ENCODE assay signal across 11 mouse cellular contexts in genomic region chr19:41474943-41475342, GRCm38 (mm10). TPM values are rescaled to one million over a fixed set of nuclear protein-coding genes. Genes with fewer than 3 reads are reported as not detected.
DNase-seq lines count a peak whose midpoint lies in the region; ATAC-seq lines count a peak whose summit lies in the region.
"Had no signal": no experiment of that assay in that cellular context is flagged by ENCODE, and none has a peak within 500 bp of the region (broad histone marks: within the 10 kb centered on the region; RNA-seq: fewer than 3 reads in every experiment).

No protein-coding gene starts in this region.

- no peak overlapping the region for H3K4me3 ChIP-seq in embryonic facial prominence, embryonic 11.5 days (ENCODE audit: low read depth, low read length)
- no peak overlapping the region for H3K4me3 ChIP-seq in embryonic facial prominence, embryonic 10.5 days
- no peak overlapping the region for H3K4me3 ChIP-seq in kidney, embryonic 16.5 days (ENCODE audit: low read length)
- H3K4me3 ChIP-seq: erythroblast, embryonic 14.5 days; heart, adult 2 months; neural tube, embryonic 15.5 days had no signal

- no peaks in the 10 kb centered on the region for H3K9me3 ChIP-seq in embryonic facial prominence, embryonic 11.5 days (replicated peaks; ENCODE audit: control insufficient read depth, low read length)
- no peaks in the 10 kb centered on the region for H3K9me3 ChIP-seq in embryonic facial prominence, embryonic 10.5 days
- no peaks in the 10 kb centered on the region for H3K9me3 ChIP-seq in kidney, embryonic 16.5 days (ENCODE audit: low read length)
- H3K9me3 ChIP-seq: neural tube, embryonic 15.5 days had no signal

- no peak overlapping the region for H3K9ac ChIP-seq in embryonic facial prominence, embryonic 11.5 days (replicated peaks; ENCODE audit: low read length)
- H3K9ac ChIP-seq in kidney, embryonic 16.5 days (replicated peaks; ENCODE audit: low read length): no peak overlapping the region
- H3K9ac ChIP-seq: neural tube, embryonic 15.5 days had no signal

- H3K4me1 ChIP-seq in embryonic facial prominence, embryonic 11.5 days (ENCODE audit: control insufficient read depth, insufficient read depth, low read length): no peaks in the 10 kb centered on the region
- peaks cover 18% of the 10 kb centered on the region for H3K4me1 ChIP-seq in embryonic facial prominence, embryonic 10.5 days
- peaks cover 4% of the 10 kb centered on the region; the same call in 1 of the 2 replicates for H3K4me1 ChIP-seq in kidney, embryonic 16.5 days (ENCODE audit: insufficient read depth, low read length)
- H3K4me1 ChIP-seq: neural tube, embryonic 15.5 days had no signal

- no peaks in the 10 kb centered on the region for H3K27me3 ChIP-seq in embryonic facial prominence, embryonic 11.5 days (ENCODE audit: control insufficient read depth, insufficient read depth, low read length)
- no peaks in the 10 kb centered on the region for H3K27me3 ChIP-seq in embryonic facial prominence, embryonic 10.5 days (replicated peaks; ENCODE audit: low read depth, poor library complexity, severe bottlenecking)
- H3K27me3 ChIP-seq in kidney, embryonic 16.5 days (ENCODE audit: insufficient read depth, low read length): no peaks in the 10 kb centered on the region
- H3K27me3 ChIP-seq: neural tube, embryonic 15.5 days had no signal

- no peak overlapping the region for H3K4me2 ChIP-seq in embryonic facial prominence, embryonic 11.5 days (ENCODE audit: low read depth, low read length)
- no peak overlapping the region for H3K4me2 ChIP-seq in kidney, embryonic 16.5 days (replicated peaks; ENCODE audit: low read depth, low read length)
- H3K4me2 ChIP-seq: neural tube, embryonic 15.5 days had no signal

- 46% methylated on average over 2 of the region's 2 CpGs for WGBS in embryonic facial prominence, embryonic 11.5 days
- WGBS in embryonic facial prominence, embryonic 10.5 days: 59% methylated on average over 2 of the region's 2 CpGs
- WGBS in kidney, embryonic 16.5 days: 56% methylated on average over 2 of the region's 2 CpGs

- ATAC-seq in embryonic facial prominence, embryonic 11.5 days (replicated peaks; ENCODE audit: insufficient number of reproducible peaks, low FRiP score, low TSS enrichment, low read depth): no peak
- peak; percentile 76; the same call in 1 of the 2 replicates for ATAC-seq in kidney, embryonic 16.5 days (ENCODE audit: low FRiP score, low TSS enrichment)
- peak; percentile 94 for ATAC-seq in megakaryocyte progenitor cell, adult 5-6 weeks (replicated peaks; ENCODE audit: poor library complexity)

- peak; percentile 18 for DNase-seq in embryonic facial prominence, embryonic 11.5 days (ENCODE audit: low spot score)
- DNase-seq in embryonic facial prominence, embryonic 10.5 days (ENCODE audit: low spot score): no peak
- DNase-seq in ZHBTc4 (ENCODE audit: low read depth, low spot score): peak; percentile 43
- DNase-seq in left cerebral cortex, adult 18-20 months (ENCODE audit: low spot score in 2 of 2): no peak
- no peak for DNase-seq in frontal cortex, postnatal 14 days (ENCODE audit: low spot score in 2 of 2)
- DNase-seq in cerebellum, adult 8-10 months: no peak
- DNase-seq: heart, adult 2 months had no signal

- no peak overlapping the region for H3K27ac ChIP-seq in embryonic facial prominence, embryonic 11.5 days (replicated peaks; ENCODE audit: low read depth, low read length)
- H3K27ac ChIP-seq in embryonic facial prominence, embryonic 10.5 days (replicated peaks): no peak overlapping the region
- H3K27ac ChIP-seq in kidney, embryonic 16.5 days (ENCODE audit: low read length): no peak overlapping the region; the same call in 1 of the 2 replicates
- H3K27ac ChIP-seq: heart, adult 2 months; neural tube, embryonic 15.5 days had no signal

- H3K36me3 ChIP-seq in embryonic facial prominence, embryonic 11.5 days (replicated peaks; ENCODE audit: control insufficient read depth, insufficient read depth, low read depth, low read length): no peaks in the 10 kb centered on the region
- no peaks in the 10 kb centered on the region for H3K36me3 ChIP-seq in embryonic facial prominence, embryonic 10.5 days (replicated peaks)
- no peaks in the 10 kb centered on the region for H3K36me3 ChIP-seq in kidney, embryonic 16.5 days (ENCODE audit: insufficient read depth, low read length)
- H3K36me3 ChIP-seq: neural tube, embryonic 15.5 days had no signal

RNA-seq across cellular contexts. Expression of gene Lcor, which starts 7.5 kb away (rescaled TPM):
- polyA plus RNA-seq in embryonic facial prominence, embryonic 11.5 days (2014; fragmentation: Nextera tagmentation; extraction: Ambion mirVana): 14.8 and 15.4 TPM in 2 replicates
- 13.5 and 14.6 TPM in 2 replicates for polyA plus RNA-seq in embryonic facial prominence, embryonic 10.5 days (2016; fragmentation: Nextera tagmentation; extraction: Ambion mirVana)
- 13.4 and 16.4 TPM in 2 replicates for polyA plus RNA-seq in kidney, embryonic 16.5 days (2015; fragmentation: Nextera tagmentation; extraction: Ambion mirVana)
- 9.7 and 11.7 TPM in 2 replicates for total RNA-seq in megakaryocyte progenitor cell, adult 5-6 weeks (2015)
- 11.6 and 17.4 TPM in 2 replicates for total RNA-seq in megakaryocyte progenitor cell, adult 5-6 weeks (2017)
- total RNA-seq in left cerebral cortex, adult 18-20 months (2021): 10 to 100 TPM; 20.6 to 21.5 TPM

Comparison
In these comparisons a context has a peak if more than half of its experiments do, and no peak if none do; other contexts are left out.
1. DNase-seq: peak in embryonic facial prominence, embryonic 11.5 days (single experiment) and ZHBTc4 (single experiment); none in embryonic facial prominence, embryonic 10.5 days (single experiment), left cerebral cortex, adult 18-20 months (0 of 2), frontal cortex, postnatal 14 days (0 of 2) and cerebellum, adult 8-10 months (single experiment).